Mouse (Mus musculus) spleen, adult 2 months (tissue): Measurements from ENCODE around the gene Slc30a10.

Experiments
- CTCF ChIP-seq: fragments of 200-500 bp; IDR thresholded peaks from 2 replicates; pipeline ENCODE4 v1.5.1; 2011; ENCODE audit warnings: mild to moderate bottlenecking, inconsistent platforms; ENCODE audit not compliant: insufficient read depth, insufficient read length, insufficient replicate concordance; ENCODE audit errors: extremely low read depth
- POLR2A ChIP-seq: fragments of 200-500 bp; IDR thresholded peaks from 2 replicates; pipeline ENCODE4 v1.6.1; 2011; ENCODE audit warnings: low read depth, low read length, inconsistent platforms

DNA sequence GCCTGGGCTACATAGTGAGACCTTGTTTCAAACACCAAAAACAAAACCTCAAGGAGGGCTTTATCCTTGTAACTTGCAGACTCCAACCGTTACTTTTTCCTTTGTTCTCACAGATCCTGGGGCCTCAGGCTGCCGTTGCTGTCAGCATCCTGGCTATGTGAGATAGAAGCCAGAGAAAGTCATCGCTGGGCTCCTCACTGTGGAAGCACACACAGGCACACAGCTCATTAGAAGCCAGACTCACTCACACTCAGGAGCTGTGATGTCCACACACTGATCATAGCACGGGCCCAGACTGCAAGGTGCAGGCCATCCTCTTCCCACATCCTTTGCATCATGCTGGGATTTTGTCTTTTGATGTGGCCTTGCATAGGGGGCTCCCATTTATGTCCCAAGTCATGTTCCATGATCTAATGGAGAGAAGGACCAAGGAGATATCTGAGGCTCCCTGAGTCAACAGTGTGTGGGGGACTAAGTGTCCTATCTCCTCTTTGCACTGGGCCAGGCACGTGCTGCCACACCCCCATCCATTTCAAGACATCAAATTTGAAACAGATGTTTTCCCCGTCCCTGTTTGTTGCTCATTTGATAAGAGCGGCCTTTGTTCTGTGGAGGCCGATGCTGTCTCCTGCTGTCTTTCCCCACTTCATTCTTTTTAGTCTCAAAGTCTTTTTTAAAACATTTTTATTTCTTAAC is 17.5 kb downstream of the Slc30a10 start:
- TF ChIP-seq CTCF (no peak), POLR2A (no peak)
